Mouse (Mus musculus) stomach, postnatal 0 days (tissue): ENCODE data around the gene Cadm1.

ENCODE experiments used
- CTCF ChIP-seq: IDR thresholded peaks from 2 replicates; pipeline ENCODE4 v1.5.1; 2016; ENCODE audit warnings: antibody characterized with exemption, low read depth, mild to moderate bottlenecking, moderate library complexity
- EP300 ChIP-seq: optimal IDR thresholded peaks from 2 replicates; pipeline ENCODE3; 2016; ENCODE audit warnings: antibody characterized with exemption

DNA sequence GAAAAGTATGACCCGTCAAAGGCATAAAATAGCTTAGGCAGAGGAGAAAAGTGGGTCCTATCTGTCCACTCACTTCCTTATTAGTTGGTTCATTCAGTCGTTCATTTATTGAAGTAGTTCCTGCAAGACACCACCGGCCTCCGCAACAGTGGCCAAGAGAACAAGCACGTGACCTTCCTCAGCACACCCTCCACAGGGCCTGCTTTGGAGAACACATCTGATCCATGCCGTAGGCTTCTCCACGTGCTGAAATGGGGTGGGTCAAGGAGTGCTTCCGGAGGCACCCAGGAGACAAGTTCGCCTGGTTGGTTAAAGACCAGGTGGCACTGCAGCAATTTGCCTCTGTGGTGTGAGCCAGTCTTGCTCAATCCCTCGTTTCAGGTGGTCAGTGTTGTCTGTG, 236.4 kb downstream of the Cadm1 start:
- TF ChIP-seq CTCF (no peak), EP300 (no peak)
